Mouse (Mus musculus) megakaryocyte, embryonic 14.5 days (primary cell): ENCODE data around the gene Rnpep. TPM values are rescaled to one million over a fixed set of nuclear protein-coding genes. Genes with fewer than 3 reads are reported as not detected.
"Not testable (repeated sequence)": the region's sequence is repeated elsewhere in the genome, so short reads cannot be mapped to it uniquely, and the experiment has no call there.

Experiments
- H3K27me3 ChIP-seq: replicated peaks from 2 replicates; pipeline ENCODE3; 2012; ENCODE audit warnings: inconsistent platforms
- H3K36me3 ChIP-seq: replicated peaks from 2 replicates; pipeline ENCODE3; 2012; ENCODE audit warnings: low read length, inconsistent platforms, mixed read lengths
- H3K4me1 ChIP-seq: 2 replicates; pipeline ENCODE4 v1.6.1; 2012; ENCODE audit warnings: inconsistent platforms
- H3K4me3 ChIP-seq: replicated peaks from 2 replicates; pipeline ENCODE3; 2012; ENCODE audit warnings: moderate library complexity, mild to moderate bottlenecking, inconsistent platforms
- H3K9me3 ChIP-seq: 2 replicates; pipeline ENCODE4 v1.6.1; 2012; ENCODE audit warnings: inconsistent platforms
- FLI1 ChIP-seq: IDR thresholded peaks from 2 replicates; pipeline ENCODE4 v1.6.1; 2012; ENCODE audit warnings: low read length, inconsistent platforms, mixed read lengths
- GATA1 ChIP-seq: IDR thresholded peaks from 3 replicates; pipeline ENCODE4 v1.6.1; 2012; ENCODE audit warnings: mixed read lengths, low read length, inconsistent platforms, borderline replicate concordance
- polyA plus RNA-seq: library from polyadenylated mRNA; stranded (reverse); fragments of >175 nt; gene quantifications from 2 replicates; pipeline ENCODE4 v1.2.3, GENCODE M21; 2012; ENCODE audit warnings: low replicate concordance; ENCODE audit not compliant: insufficient read depth

Gene Rnpep
- polyA plus RNA-seq, 1 experiment: 18.7 TPM

DNA sequence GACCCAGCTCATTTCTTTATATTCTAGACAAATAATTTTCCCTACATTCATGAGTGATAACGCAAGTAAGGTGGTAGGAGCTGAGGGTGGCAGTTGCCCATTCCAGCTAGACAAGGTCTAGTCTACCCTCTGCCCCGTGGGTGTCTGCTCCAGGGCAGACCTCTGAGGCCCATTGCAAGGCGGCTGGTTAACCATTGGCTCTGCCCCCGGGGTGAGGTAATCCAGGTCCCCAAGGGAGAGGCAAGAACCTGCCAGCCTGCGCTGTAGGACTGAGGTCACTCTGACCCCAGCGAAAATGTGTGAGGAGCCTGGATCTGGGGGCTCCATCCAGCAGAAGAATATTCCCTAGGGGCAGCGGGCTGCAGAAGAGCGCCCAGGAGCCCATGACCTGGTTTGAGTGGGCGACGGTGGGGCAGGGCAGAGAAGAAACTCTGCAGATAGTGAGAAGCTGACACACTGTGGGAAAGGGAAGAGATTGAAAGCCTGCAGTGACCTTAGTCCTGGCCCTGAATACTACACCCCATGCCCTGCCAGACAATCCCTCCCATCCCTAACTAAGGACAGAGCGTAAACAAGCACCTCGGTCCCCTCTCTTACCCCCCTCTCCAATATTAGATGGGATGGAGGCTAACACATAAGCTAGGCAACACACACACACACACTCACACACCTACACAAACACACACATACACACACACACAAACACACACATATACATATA is 46.6 kb downstream of the Rnpep start:
- TF ChIP-seq GATA1 (no peak), FLI1 (no peak)
- no peak overlapping the region for H3K4me3 ChIP-seq
- H3K36me3 ChIP-seq: no peaks in the 10 kb centered on the region
- H3K27me3 ChIP-seq: peaks cover 33% of the 10 kb centered on the region
- H3K4me1 ChIP-seq: no peaks in the 10 kb centered on the region; the same call in 1 of the 2 replicates
- no peaks in the 10 kb centered on the region; the same call in 1 of the 2 replicates for H3K9me3 ChIP-seq

DNA sequence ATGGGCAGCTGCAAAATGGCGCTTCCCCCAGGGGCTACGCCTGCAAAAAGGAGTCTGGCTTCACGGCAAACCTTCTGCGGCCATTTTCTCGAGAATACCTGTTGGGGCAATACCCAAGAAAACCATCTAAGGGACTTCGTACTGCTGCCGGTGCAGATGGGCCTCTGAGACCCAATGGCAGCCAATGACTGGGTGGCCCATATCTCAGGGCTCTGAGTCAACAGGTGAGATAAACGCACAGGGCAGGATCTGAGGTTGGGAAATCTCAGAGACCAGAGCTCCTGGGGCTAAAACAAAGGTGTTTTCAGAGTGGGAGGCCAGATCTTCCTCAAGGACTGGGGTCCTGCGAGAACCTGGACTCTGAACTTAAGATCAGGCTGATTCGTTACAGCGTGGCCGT is 49.1 kb downstream of the Rnpep start:
- no peak overlapping the region for H3K4me3 ChIP-seq
- H3K27me3 ChIP-seq: peaks cover 33% of the 10 kb centered on the region
- TF ChIP-seq GATA1 (no peak), FLI1 (no peak)
- peaks cover 2% of the 10 kb centered on the region; the same call in 1 of the 2 replicates for H3K4me1 ChIP-seq
- no peaks in the 10 kb centered on the region for H3K36me3 ChIP-seq
- H3K9me3 ChIP-seq: no peaks in the 10 kb centered on the region

DNA sequence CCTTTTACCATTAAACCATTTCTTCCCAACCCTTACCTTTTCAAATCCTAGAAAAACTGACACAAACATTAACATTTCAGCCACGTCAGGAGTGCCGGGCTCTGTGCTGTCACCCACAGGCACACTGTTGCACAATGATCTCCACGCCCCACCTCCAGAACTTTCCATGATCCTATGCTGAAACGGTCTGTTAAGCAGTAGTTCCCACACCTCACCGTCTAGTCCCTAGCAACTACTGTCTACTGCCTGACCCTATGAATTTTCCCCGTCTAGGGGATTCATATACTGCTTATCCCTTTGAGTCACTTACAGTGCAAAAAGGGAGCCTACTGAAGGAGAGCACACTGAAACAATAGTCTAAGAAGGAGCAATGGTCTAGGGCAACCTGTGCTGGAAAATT is 49.9 kb downstream of the Rnpep start:
- TF ChIP-seq FLI1: no peak
- no peak for TF ChIP-seq GATA1
- peaks cover 2% of the 10 kb centered on the region; the same call in 1 of the 2 replicates for H3K4me1 ChIP-seq
- no peaks in the 10 kb centered on the region for H3K36me3 ChIP-seq
- H3K27me3 ChIP-seq: peaks cover 31% of the 10 kb centered on the region
- no peaks in the 10 kb centered on the region for H3K9me3 ChIP-seq
- no peak overlapping the region for H3K4me3 ChIP-seq

DNA sequence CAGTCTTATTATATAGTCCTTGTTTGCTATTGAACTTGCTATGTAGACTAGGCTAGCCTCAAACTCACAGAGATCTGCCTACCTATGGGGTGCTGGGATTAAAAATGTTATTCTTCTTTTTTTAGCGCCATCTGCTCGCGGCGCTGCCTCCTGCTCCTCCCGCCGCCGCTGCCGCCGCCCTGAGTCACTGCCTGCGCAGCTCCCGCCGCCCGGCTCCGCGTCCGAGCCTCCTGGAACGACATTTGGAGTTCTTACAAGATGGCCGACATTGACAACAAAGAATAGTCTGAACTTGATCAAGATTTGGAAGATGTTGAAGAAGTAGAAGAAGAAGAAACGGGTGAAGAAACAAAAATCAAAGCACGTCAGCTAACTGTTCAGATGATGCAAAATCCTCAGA is 52.0 kb downstream of the Rnpep start:
- H3K9me3 ChIP-seq, H3K4me1 ChIP-seq, H3K4me3 ChIP-seq, H3K36me3 ChIP-seq: not testable (repeated sequence)
- H3K27me3 ChIP-seq: peaks cover 37% of the 10 kb centered on the region

DNA sequence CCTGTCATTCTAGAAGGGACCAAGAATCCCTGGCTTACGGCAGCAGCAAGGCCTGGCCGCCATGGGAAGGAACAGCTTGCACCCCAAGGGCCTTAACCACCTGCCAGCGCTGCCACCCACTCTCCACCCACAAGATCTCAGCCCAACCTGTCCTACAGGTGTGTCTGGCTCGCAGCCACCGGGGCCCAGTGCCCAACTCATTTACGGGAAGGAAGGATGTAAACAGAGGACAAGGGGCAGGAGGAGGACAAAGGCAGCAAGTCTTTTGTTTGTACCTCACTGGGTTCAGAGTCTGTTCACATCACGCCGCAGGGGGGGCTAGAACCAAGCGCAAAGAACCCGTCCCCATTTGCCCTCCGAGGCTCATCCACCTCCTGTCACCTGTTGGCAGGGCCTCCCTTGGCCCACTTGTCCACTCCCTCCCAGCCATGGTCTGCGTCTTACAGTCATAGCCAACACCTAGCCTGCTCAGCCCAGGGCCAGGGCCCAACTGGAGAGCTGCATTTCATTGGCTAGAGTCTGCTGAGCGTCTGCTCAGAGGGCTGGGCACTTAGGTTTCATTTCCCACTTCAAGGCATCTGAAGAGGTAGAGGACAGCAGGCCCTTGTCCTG is 56.4 kb downstream of the Rnpep start:
- Histone ChIP-seq H3K4me1 (peaks cover 2% of the 10 kb centered on the region; the same call in 1 of the 2 replicates), H3K9me3 (peaks cover 7% of the 10 kb centered on the region), H3K4me3 (no peak overlapping the region), H3K36me3 (no peaks in the 10 kb centered on the region), H3K27me3 (peaks cover 56% of the 10 kb centered on the region)
- TF ChIP-seq FLI1 (no peak), GATA1 (no peak)

DNA sequence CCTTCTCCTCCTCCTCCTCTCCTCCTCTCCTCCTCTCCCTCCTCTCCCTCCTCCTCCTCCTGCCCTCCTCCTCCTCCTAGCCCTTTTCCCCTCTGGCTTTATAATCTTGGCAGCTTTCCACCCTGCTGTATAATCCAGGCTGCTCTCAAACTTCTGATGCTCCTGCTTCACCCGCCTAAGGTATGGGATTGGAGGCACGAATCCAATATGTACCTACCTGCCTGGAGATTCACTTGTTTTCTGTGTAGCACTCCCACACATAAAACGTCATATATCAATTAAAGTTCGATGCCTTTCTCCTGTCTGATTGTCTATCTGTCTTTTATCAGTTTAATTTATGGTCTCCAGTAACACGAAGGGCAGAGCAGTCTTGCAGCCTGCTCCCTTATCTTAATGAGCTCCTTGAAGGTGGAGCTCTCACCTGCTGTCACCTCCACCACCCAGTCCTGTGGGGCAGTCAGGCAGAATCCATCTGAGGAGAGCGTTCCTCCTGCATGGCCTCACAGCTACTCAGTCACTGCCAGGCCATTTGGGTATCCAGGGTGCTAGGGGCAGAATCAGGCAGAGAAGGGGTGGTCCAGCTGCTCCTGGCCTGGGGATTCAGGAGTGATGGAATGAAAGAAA is 58.8 kb downstream of the Rnpep start:
- peaks cover 1% of the 10 kb centered on the region; the same call in 1 of the 2 replicates for H3K4me1 ChIP-seq
- TF ChIP-seq GATA1 (no peak), FLI1 (no peak)

DNA sequence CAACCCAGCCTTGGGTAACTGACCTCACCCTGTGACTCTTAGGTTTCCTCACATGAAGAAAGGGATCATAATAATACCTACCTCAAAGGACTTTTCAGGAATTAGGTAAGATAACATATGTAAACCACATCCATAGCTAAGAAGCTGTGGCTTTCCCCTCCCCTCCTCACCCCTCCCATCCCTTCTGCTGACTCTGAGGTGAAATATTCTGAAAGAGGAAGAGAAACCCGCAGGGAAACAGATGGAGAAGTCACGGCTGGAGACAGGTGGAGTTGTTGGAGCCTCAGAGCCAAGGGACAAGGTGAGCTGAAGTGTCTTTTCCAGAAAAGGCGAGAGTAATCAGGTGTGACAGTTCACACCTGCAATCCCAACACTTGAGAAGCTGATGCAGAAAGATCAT is 59.7 kb downstream of the Rnpep start:
- H3K4me3 ChIP-seq: no peak overlapping the region
- H3K4me1 ChIP-seq: no peaks in the 10 kb centered on the region
- no peaks in the 10 kb centered on the region for H3K36me3 ChIP-seq
- H3K27me3 ChIP-seq: peaks cover 51% of the 10 kb centered on the region
- H3K9me3 ChIP-seq: peaks cover 9% of the 10 kb centered on the region
- TF ChIP-seq GATA1: no peak
- no peak for TF ChIP-seq FLI1

More for the DNA sequence above, 58.8 kb downstream of the Rnpep start:
- Histone ChIP-seq H3K27me3 (peaks cover 54% of the 10 kb centered on the region), H3K36me3 (no peaks in the 10 kb centered on the region), H3K9me3 (peaks cover 9% of the 10 kb centered on the region), H3K4me3 (no peak overlapping the region)

DNA sequence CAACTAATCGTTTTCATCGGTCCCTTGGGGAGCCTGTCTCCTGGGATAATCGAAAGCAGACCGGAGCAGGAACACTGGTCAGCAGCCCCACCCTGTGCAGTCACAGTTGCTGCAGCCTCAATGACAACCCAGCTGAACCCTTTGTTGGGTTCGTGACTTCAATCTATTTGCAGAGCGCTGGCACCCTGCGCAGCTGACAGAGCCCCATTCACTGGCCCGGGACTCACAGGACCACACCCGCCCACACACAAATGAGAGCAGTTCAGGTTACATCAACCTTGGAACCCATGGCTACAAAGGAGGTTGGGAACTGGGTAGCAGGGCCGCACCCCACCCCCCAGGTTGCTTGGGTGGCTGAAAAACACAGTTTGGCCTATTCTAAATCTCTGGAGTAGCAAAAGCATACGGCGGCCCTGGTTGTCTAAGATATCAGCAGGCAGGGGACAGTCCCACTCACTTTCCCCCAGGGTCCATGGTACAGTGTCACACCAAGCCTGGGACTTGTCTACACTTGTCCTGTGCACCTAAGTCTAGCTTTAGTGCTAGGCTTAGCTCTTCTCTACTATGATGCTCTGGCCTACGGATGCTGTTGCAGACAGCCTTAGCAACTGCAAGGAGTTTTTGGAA is 66.2 kb downstream of the Rnpep start:
- H3K36me3 ChIP-seq: no peaks in the 10 kb centered on the region
- H3K9me3 ChIP-seq: peaks cover 3% of the 10 kb centered on the region; the same call in 1 of the 2 replicates
- no peak for TF ChIP-seq GATA1
- TF ChIP-seq FLI1: no peak
- peaks cover 27% of the 10 kb centered on the region for H3K27me3 ChIP-seq
- H3K4me1 ChIP-seq: no peaks in the 10 kb centered on the region
- H3K4me3 ChIP-seq: no peak overlapping the region

DNA sequence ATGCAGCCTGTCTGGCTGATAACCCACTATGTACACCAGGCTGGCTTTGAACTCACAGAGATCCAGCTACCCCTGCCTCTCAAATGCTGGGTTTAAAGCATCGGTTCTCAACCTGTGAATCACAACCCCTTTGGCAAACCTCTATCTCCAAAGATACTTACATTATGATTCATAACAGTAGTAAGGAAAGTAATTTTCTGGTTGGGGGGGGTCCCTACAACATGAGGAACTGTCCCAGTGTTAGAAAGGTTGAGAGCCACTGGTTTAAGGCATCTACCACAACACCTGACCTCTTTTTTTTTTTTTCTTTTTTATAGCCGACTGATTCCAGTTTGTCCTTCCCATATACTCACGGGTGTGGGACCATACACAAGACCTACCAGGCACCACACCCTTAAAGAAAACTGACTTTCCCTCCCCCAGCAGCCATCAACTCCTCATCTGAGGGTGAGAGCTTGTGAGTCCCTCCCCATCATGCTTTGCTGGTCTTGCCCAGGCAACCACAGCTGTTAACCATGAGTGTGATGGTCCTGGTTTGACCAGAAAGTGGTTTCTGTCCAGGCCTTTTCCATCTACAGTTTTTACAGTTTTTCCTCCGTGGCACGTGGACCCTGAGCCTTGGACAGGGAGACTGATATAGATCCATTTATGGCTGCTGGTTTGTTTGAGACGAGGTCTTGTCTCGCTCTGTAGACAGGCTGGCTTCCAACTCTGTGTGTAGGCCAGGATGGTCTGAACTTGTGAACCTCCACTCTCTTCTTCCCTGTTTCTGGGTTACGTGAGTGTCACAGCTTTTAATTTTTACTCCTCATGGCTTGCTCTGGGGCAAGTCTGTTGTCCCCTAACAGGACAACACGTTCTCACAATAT is 69.9 kb downstream of the Rnpep start:
- no peaks in the 10 kb centered on the region for H3K9me3 ChIP-seq
- no peak overlapping the region for H3K4me3 ChIP-seq
- peaks cover 34% of the 10 kb centered on the region for H3K27me3 ChIP-seq
- TF ChIP-seq GATA1 (no peak), FLI1 (no peak)
- no peaks in the 10 kb centered on the region for H3K36me3 ChIP-seq
- H3K4me1 ChIP-seq: 0 out of 2 replicates have a peak, but pooled peaks cover 3% of the 10 kb centered on the region

Other genes with a start within 250 kb of the Rnpep start
- 0.24 TPM in 1 of 2 replicates, not detected in the other for gene Lgr6, start 178.8 kb downstream of the Rnpep start, polyA plus RNA-seq
- 57.8 and 98.1 TPM in 2 replicates for gene Ptpn7, start 151.4 kb downstream of the Rnpep start, polyA plus RNA-seq
- gene Arl8a, start 137.3 kb downstream of the Rnpep start, polyA plus RNA-seq: 96.0 and 156 TPM in 2 replicates
- not detected in 2 replicates for gene Gpr37l1, start 116.4 kb downstream of the Rnpep start, polyA plus RNA-seq
- not detected in 2 replicates for gene Elf3, start 25.5 kb downstream of the Rnpep start, polyA plus RNA-seq
- 2.2 and 5.0 TPM in 2 replicates for gene Timm17a, start 29.7 kb upstream of the Rnpep start, polyA plus RNA-seq
- gene Lmod1, start 40.7 kb upstream of the Rnpep start, polyA plus RNA-seq: not detected in 2 replicates
- 0.34 TPM in 1 of 2 replicates, not detected in the other for gene Shisa4, start 91.2 kb upstream of the Rnpep start, polyA plus RNA-seq
- gene Ipo9, start 146.4 kb upstream of the Rnpep start, polyA plus RNA-seq: 1.3 TPM in 1 of 2 replicates, not detected in the other